Mouse (Mus musculus) intestine, embryonic 15.5 days (tissue): ENCODE results near the gene Ptpn18. TPM values are rescaled to one million over a fixed set of nuclear protein-coding genes. Genes with fewer than 3 reads are reported as not detected.
"Not testable (repeated sequence)": the region's sequence is repeated elsewhere in the genome, so short reads cannot be mapped to it uniquely, and the experiment has no call there.

Experiments used
- ATAC-seq: fragments of 200-750 bp; cut with Nextera tagmentation; 2 replicates; pipeline ENCODE4 v1.8.0; 2017; ENCODE audit warnings: moderate TSS enrichment, moderate library complexity
- H3K27ac ChIP-seq: fragments of 300-500 bp; sonication (generic); 2 replicates; pipeline ENCODE4 v1.5.1; 2015; ENCODE audit warnings: mild to moderate bottlenecking, inconsistent platforms
- H3K27me3 ChIP-seq: fragments of 300-500 bp; sonication (generic); replicated peaks from 2 replicates; pipeline ENCODE4 v1.6.1; 2015; ENCODE audit warnings: inconsistent platforms
- H3K36me3 ChIP-seq: fragments of 300-500 bp; sonication (generic); 2 replicates; pipeline ENCODE4 v1.6.1; 2015; ENCODE audit warnings: inconsistent platforms
- H3K4me1 ChIP-seq: fragments of 300-500 bp; sonication (generic); replicated peaks from 2 replicates; pipeline ENCODE4 v1.6.1; 2015; ENCODE audit warnings: inconsistent platforms
- H3K4me2 ChIP-seq: fragments of 300-500 bp; sonication (generic); replicated peaks from 2 replicates; pipeline ENCODE4 v1.6.1; 2015; ENCODE audit warnings: mild to moderate bottlenecking, inconsistent platforms
- H3K4me3 ChIP-seq: fragments of 300-500 bp; sonication (generic); replicated peaks from 2 replicates; pipeline ENCODE4 v1.5.1; 2015; ENCODE audit warnings: inconsistent platforms
- H3K9ac ChIP-seq: fragments of 300-500 bp; sonication (generic); 2 replicates; pipeline ENCODE4 v1.6.1; 2015; ENCODE audit warnings: inconsistent platforms
- H3K9me3 ChIP-seq: fragments of 300-500 bp; sonication (generic); 2 replicates; pipeline ENCODE4 v1.6.1; 2016; ENCODE audit warnings: inconsistent platforms
- WGBS: fragments of 180-500 bp; shearing (Covaris S2); methylation state at CpG from one replicate; pipeline ENCODE4 v1.1.7; 2015; 5-methylcytosine and 5-hydroxymethylcytosine counted together
- polyA plus RNA-seq: library from polyadenylated mRNA; unstranded; fragments of >200 nt; fragmentation: Nextera tagmentation; extraction: Ambion mirVana; gene quantifications from 2 replicates; pipeline ENCODE4 v1.2.1, GENCODE M21; 2015

Gene Ptpn18
- polyA plus RNA-seq, 1 experiment from 2014 or later, result 22.9 TPM

DNA sequence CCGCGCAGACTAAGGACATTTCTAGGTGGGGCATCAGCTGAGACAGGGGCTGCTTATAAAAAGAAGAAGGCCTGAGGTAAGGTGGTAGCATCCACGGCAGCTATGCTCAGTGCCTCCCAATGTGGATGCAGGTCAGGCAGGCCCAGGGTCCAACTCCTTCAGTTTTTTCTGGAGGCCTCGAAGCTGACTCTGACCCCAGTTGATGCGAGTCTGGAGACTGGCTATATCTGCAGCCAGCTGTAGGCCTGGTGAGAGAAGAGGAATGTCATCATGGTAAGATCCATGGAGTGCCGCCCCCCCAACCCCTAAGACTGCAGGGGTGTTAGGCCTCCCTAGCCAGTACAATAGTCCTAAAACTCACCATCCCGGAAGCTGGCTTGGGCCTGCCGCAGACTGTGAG is 22.2 kb upstream of the Ptpn18 start:
- ATAC-seq, H3K36me3 ChIP-seq, H3K27me3 ChIP-seq, H3K4me3 ChIP-seq, H3K27ac ChIP-seq, H3K9me3 ChIP-seq, H3K4me1 ChIP-seq, H3K4me2 ChIP-seq, H3K9ac ChIP-seq: not testable (repeated sequence)
- 93% methylated on average over 8 of the region's 8 CpGs for WGBS

DNA sequence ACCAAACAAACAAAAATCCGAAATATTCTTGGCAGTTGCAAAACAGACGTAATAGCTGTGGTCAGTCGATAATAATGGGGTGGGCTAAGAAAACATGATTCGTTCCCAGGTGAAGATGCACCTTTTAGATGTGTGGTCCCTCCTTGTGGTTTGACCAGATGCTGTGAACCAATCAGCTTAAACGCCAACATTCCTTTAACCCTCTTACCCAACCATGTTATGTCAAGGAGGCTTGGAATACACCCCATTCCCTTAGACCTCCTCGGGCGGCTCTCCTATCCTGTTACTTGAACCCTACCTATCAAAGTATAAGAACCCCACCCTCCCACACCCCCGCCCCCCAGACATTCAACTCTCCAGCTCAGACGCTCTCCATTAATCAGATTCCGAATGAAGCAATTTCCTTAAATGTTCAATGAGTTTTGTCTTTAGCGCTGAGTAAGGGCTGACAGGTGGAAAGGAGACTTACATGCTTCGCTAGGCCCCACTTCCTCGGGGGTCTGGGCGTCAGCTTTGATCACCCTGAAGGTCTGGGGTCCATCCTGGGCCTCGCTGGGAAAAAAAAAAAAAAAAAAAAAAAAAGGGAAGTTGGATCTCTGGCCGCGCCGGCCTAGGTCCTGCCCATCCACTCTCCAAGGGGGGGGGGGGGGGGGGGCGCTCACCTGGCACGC is 21.0 kb upstream of the Ptpn18 start:
- no peak for ATAC-seq
- peak overlapping the region; percentile 62; the same call in 1 of the 2 replicates for H3K9ac ChIP-seq
- peak overlapping the region; percentile 75 for H3K4me2 ChIP-seq
- H3K4me1 ChIP-seq, result peaks cover 5% of the 10 kb centered on the region
- WGBS, result 39% methylated on average over 17 of the region's 20 CpGs
- H3K27ac ChIP-seq, result no peak overlapping the region
- peak overlapping the region; percentile 63 for H3K4me3 ChIP-seq
- H3K36me3 ChIP-seq, result peaks cover 9% of the 10 kb centered on the region
- no peaks in the 10 kb centered on the region for H3K9me3 ChIP-seq
- H3K27me3 ChIP-seq, result no peaks in the 10 kb centered on the region

DNA sequence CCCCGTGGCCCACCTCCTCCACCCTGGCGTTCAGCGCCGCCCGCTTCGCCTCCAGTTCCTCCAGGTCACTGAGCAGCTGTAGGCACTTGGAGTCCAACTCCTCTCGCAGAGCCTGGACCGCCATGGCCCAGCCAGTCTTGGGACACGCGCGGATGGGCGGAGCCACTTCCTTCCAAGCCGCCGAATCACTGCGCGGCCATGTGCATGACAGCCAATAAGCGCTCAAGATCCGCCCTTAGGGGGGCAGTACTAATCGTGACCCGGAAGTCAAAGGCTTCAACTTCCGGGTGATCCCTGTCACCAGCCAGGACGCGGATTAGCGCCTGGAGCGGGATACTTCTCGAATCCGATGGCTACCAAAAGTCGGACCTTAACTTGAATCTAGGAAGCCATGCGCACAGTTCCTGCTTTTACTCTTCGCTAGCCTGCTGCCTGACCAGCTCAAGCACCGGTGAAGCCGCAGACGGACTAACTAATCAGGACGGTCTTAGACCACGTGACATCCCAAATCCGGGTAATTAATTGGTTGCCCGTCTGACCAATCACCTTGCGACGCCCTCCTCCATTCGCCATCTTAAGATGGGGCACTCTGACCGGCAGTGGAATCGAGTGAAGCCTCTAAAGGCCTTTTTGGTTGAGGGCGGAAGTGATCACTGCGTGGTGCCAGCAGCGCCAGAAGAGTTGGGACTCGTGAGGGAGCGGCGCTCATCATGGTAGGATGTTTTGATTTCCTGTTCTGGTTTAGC is 20.2 kb upstream of the Ptpn18 start, which contains the start of the genes Ccdc115 and Imp4:
Gene Ccdc115 (minus strand): TSS at position 458 of the 746 bp plus-strand sequence.
Gene Imp4 (plus strand): TSS at position 637 of the 746 bp plus-strand sequence.
- Histone ChIP-seq H3K9ac (peak within 1 kb of the TSS; percentile 62), H3K27ac (peak within 1 kb of the TSS; percentile 68; the same call in 1 of the 2 replicates), H3K4me3 (peak within 1 kb of the TSS; percentile 63), H3K4me1 (peaks cover 2% of the 10 kb centered on the region), H3K9me3 (no peaks in the 10 kb centered on the region), H3K36me3 (peaks cover 17% of the 10 kb centered on the region), H3K4me2 (peak within 1 kb of the TSS; percentile 75), H3K27me3 (no peaks in the 10 kb centered on the region)
- WGBS, result under 1% methylated on average over 48 of the region's 48 CpGs
- peak; percentile 96 for ATAC-seq

DNA sequence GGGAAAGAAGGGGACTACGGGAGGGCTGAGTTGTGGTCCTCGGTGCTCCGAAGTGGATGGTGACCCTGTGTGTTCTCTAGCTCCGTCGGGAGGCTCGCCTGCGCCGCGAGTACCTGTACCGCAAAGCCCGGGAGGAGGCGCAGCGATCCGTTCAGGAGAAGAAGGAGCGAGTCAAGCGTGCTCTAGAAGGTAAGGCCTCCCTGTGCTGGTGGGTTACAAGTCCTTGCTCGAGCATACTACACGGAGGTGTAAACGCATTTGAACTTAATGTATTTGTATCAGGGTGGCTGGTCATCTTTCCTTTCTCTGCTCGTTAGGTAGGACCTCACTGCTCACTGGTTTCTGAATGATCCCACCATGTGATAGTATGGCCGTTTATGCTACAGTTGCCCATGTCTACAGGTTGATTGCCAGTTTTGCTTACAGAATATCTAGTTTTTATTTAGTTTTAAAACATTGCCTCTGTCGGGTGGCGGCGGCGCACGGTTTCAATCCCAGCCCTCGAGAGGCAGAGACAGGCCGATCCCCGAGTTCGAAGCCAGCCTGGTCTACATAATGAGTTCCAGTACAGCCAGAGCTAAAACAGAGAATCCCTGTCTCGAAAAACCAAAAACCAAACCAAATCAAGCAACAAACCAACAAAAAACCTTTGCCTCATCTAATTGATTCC is 19.5 kb upstream of the Ptpn18 start:
- peaks cover 23% of the 10 kb centered on the region for H3K36me3 ChIP-seq
- 6% methylated on average over 31 of the region's 31 CpGs for WGBS
- H3K4me1 ChIP-seq, result peaks cover 2% of the 10 kb centered on the region
- peak overlapping the region; percentile 63 for H3K4me2 ChIP-seq
- peak overlapping the region; percentile 63 for H3K4me3 ChIP-seq
- H3K9ac ChIP-seq, result peak overlapping the region; percentile 51
- peak; percentile 55 for ATAC-seq
- H3K9me3 ChIP-seq, result no peaks in the 10 kb centered on the region
- no peaks in the 10 kb centered on the region for H3K27me3 ChIP-seq
- H3K27ac ChIP-seq, result peak overlapping the region; percentile 13; the same call in 1 of the 2 replicates

DNA sequence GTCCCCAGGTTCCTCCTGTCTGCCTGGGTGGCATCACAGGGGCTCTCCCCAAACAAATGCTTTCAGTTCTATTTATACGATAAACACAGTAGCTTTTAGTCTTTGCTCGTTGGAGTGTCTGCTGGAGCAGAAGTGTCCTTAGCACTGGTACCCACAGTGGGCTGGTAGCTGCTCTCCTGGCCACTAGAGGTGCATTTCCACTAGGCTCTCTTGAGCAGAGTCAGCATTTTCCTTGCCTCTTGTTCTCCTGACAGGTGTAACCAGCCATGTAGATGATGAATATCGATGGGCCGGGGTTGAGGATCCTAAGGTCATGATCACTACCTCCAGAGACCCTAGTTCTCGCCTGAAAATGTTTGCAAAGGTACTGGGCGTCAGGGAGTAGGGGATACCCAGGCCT is 16.4 kb upstream of the Ptpn18 start:
- Histone ChIP-seq H3K4me1 (peaks cover 2% of the 10 kb centered on the region), H3K27ac (no peak overlapping the region), H3K4me3 (no peak overlapping the region), H3K27me3 (no peaks in the 10 kb centered on the region), H3K9ac (no peak overlapping the region), H3K9me3 (no peaks in the 10 kb centered on the region), H3K36me3 (peaks cover 26% of the 10 kb centered on the region), H3K4me2 (no peak overlapping the region)
- no peak for ATAC-seq
- 88% methylated on average over 6 of the region's 6 CpGs for WGBS

DNA sequence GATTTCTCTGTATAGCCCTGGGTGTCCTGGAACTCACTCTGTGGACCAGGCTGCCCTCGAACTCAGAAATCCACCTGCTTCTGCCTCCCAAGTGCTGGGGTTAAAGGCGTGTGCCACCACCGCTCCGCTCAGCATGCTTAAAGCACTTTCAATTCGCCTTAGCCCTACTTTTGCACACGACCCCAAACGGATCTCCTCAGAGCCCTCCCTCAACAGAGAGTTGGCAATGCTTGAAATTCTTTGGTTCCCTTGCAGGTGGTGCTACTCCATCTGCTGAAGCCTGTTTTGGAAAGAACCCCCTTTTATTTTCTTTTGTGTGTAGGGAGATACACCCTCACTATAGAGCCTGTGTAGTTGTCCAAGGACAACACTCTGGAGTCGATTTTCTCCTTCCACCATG is 1.1 kb upstream of the Ptpn18 start:
- Histone ChIP-seq H3K9ac (no peak overlapping the region), H3K4me2 (no peak overlapping the region), H3K27ac (no peak overlapping the region), H3K4me1 (0 out of 2 replicates have a peak, but pooled peaks cover 6% of the 10 kb centered on the region), H3K9me3 (no peaks in the 10 kb centered on the region), H3K36me3 (no peaks in the 10 kb centered on the region), H3K4me3 (no peak overlapping the region), H3K27me3 (no peaks in the 10 kb centered on the region)
- no peak for ATAC-seq
- WGBS, result 37% methylated on average over 8 of the region's 8 CpGs

DNA sequence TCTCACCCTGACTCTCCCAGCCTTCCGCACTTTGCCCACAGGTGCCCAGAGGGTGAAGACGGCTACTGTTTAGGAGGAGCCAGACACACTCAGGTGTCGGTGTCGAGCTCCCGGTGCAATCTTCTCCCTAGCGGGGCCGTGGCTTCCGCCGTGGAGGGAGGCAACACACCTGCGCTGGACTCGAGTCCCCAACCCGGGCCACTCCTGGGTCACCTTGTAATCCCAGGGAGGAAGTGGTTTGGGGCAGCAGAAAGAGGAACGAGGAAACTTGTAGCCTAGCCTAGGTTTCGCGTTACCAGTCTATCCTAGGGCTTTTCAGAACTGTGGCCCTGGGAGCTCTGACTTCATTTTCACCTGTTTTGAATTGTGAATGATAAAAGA is 489 bp downstream of the Ptpn18 start:
- Histone ChIP-seq H3K4me3 (peak overlapping the region; percentile 54), H3K4me2 (peak overlapping the region; percentile 82), H3K9ac (peak overlapping the region; percentile 54), H3K9me3 (no peaks in the 10 kb centered on the region), H3K27ac (peak overlapping the region; percentile 60), H3K27me3 (no peaks in the 10 kb centered on the region), H3K4me1 (0 out of 2 replicates have a peak, but pooled peaks cover 6% of the 10 kb centered on the region), H3K36me3 (no peaks in the 10 kb centered on the region)
- 3% methylated on average over 15 of the region's 15 CpGs for WGBS
- ATAC-seq, result peak; percentile 79

DNA sequence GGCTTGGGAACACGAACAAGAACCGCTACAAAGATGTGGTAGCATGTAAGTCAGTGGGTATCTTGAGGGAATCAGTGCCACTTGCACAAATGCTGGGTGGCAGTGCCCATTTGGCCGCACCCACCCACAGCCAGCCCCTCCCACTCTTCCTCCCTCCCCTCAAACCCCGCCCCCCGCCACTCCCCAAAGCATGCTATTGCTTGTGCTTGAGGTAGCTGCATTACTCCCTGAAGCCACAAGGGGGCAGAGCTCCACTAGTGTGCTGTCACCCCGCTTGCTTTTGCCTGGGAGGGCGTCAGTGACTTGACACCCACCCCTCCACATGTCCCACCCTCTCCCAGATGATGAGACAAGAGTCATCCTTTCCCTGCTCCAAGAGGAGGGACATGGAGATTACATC is 3.2 kb downstream of the Ptpn18 start:
- H3K27me3 ChIP-seq, result no peaks in the 10 kb centered on the region
- no peaks in the 10 kb centered on the region for H3K36me3 ChIP-seq
- no peak for ATAC-seq

DNA sequence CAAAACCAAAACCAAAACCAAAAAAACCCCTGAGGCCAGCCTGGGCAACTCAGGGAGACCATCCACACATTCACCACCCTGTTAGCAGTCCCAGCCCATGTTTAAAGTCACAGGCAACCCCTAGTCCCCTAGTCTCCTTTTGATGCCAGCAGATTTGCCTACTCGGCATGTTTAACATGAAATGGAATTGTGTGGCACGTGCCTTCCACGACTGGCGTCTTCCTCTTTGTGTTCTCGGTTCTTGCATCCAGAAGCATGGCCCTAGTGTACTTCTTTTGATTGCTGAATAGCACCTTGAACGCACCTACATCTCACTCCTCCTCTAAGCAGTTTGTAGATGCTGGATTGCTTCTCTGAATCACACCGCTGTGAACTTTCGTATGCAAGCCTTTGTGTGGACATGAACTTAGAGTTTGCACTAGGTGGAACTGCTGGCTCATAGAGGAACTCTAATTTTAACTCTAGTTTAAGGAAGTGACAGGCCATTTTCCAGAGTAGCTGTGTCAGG is 4.8 kb downstream of the Ptpn18 start:
- 79% methylated on average over 8 of the region's 8 CpGs for WGBS
- Histone ChIP-seq H3K9me3 (no peaks in the 10 kb centered on the region), H3K4me2 (no peak overlapping the region), H3K9ac (no peak overlapping the region), H3K4me3 (no peak overlapping the region), H3K27me3 (no peaks in the 10 kb centered on the region), H3K4me1 (0 out of 2 replicates have a peak, but pooled peaks cover 4% of the 10 kb centered on the region), H3K36me3 (no peaks in the 10 kb centered on the region), H3K27ac (no peak overlapping the region)
- ATAC-seq, result no peak

More for the DNA sequence above, 3.2 kb downstream of the Ptpn18 start:
- Histone ChIP-seq H3K4me1 (0 out of 2 replicates have a peak, but pooled peaks cover 6% of the 10 kb centered on the region), H3K4me3 (no peak overlapping the region), H3K9ac (no peak overlapping the region), H3K4me2 (no peak overlapping the region), H3K27ac (no peak overlapping the region), H3K9me3 (no peaks in the 10 kb centered on the region)
- WGBS, result 25% methylated on average over 7 of the region's 7 CpGs

DNA sequence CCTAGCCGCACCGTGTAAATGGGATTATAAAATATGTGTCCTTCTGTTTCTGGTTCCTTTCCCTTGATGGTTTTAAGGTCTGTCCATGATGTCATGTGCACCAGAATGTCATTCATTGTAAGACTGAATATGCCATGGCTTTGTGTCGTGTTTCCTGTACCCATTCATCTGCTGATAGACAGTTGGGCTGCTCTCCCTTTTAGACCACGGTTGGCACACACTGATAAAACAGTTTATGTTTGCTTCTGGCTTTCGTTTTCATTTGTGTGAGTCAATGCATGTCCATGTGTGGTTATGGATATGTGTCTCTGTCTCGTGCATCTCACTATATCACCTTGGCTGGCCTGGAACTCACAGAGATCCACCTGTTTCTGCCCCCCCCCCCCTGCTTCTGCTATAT is 5.9 kb downstream of the Ptpn18 start:
- H3K36me3 ChIP-seq, result no peaks in the 10 kb centered on the region
- ATAC-seq, result no peak
- no peaks in the 10 kb centered on the region for H3K4me1 ChIP-seq
- no peak overlapping the region for H3K27ac ChIP-seq
- no peaks in the 10 kb centered on the region for H3K27me3 ChIP-seq
- WGBS, result 76% methylated on average over 6 of the region's 6 CpGs
- no peak overlapping the region for H3K4me3 ChIP-seq
- no peak overlapping the region for H3K9ac ChIP-seq
- no peak overlapping the region for H3K4me2 ChIP-seq
- no peaks in the 10 kb centered on the region for H3K9me3 ChIP-seq

DNA sequence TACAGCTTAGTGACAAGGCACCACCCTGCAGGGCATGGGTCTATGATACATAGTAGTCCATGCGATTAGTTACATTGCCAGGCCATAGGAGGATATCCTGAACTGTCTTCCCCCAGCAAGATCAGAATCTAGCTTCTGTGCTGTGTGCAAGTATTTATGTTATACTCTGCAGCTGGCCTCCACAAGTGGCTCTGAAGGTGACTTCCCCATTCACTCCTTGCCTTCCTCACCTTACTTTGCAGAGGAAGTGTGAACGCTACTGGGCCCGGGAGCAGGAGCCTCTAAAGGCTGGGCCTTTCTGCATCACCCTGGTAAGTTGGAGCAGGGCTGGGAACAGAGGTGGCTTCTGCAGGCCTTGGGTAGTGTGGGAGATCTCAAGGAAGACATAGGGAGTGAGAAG is 8.5 kb downstream of the Ptpn18 start:
- WGBS, result 56% methylated on average over 3 of the region's 3 CpGs

DNA sequence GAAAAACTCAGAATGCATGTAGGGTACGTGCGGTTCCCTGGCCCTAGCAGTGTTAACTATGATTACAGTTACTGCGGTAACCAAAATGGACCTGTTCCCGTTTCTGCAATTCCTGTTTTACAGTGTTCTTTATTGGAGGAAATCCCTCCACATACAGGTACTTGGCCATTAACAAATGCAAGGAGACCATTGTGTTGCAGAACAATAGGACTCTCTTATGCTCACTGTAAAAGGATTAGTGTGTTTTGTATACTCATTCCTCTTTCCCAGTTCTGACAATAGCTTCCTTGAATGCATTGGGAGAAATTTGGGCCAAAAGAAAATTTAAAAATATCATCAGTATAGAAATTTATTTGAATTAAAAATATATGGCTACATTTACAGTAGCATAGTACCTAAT is 8.9 kb downstream of the Ptpn18 start:
- WGBS, result 81% methylated on average over 4 of the region's 4 CpGs
- Histone ChIP-seq H3K4me3 (no peak overlapping the region), H3K27me3 (0 out of 2 replicates have a peak, but pooled peaks cover 6% of the 10 kb centered on the region), H3K9me3 (no peaks in the 10 kb centered on the region), H3K4me1 (no peaks in the 10 kb centered on the region), H3K27ac (no peak overlapping the region), H3K36me3 (no peaks in the 10 kb centered on the region), H3K9ac (no peak overlapping the region), H3K4me2 (no peak overlapping the region)
- ATAC-seq, result no peak

More for the DNA sequence above, 8.5 kb downstream of the Ptpn18 start:
- ATAC-seq, result no peak
- Histone ChIP-seq H3K4me3 (no peak overlapping the region), H3K36me3 (no peaks in the 10 kb centered on the region), H3K4me1 (no peaks in the 10 kb centered on the region), H3K4me2 (no peak overlapping the region), H3K9me3 (no peaks in the 10 kb centered on the region), H3K27me3 (0 out of 2 replicates have a peak, but pooled peaks cover 6% of the 10 kb centered on the region), H3K9ac (no peak overlapping the region), H3K27ac (no peak overlapping the region)
